Mouse (Mus musculus) Muller cell, postnatal 12 days (primary cell): ENCODE measurements around the gene Endod1.
"Not testable (repeated sequence)": the region's sequence is repeated elsewhere in the genome, so short reads cannot be mapped to it uniquely, and the experiment has no call there.

Experiments
- DNase-seq: peaks from one replicate; pipeline ENCODE4 v3.0.0-alpha.2; 2015; ENCODE audit errors: inconsistent ontology term

The Endod1 gene

GRCm38 (mm10) chr9:14380386-14381285 lies 671 bp downstream of the Endod1 start:
- DNase-seq, result peak; percentile 94

- DNase-seq, result no peak
Measured at GRCm38 (mm10) chr9:14379769-14380385, 1.4 kb downstream of the Endod1 start.

- DNase-seq, result no peak
Measured at GRCm38 (mm10) chr9:14378151-14378550, 3.2 kb downstream of the Endod1 start.

GRCm38 (mm10) chr9:14376149-14376548 lies 5.2 kb downstream of the Endod1 start:
- no peak for DNase-seq

- no peak for DNase-seq
Measured at GRCm38 (mm10) chr9:14372440-14372839, 8.9 kb downstream of the Endod1 start.

GRCm38 (mm10) chr9:14369271-14369670 lies 12.0 kb downstream of the Endod1 start:
- no peak for DNase-seq

GRCm38 (mm10) chr9:14367850-14368249 lies 13.5 kb downstream of the Endod1 start:
- DNase-seq, result no peak

- DNase-seq, result no peak
Measured at GRCm38 (mm10) chr9:14365481-14366125, 15.7 kb downstream of the Endod1 start.

GRCm38 (mm10) chr9:14364719-14365118 lies 16.6 kb downstream of the Endod1 start:
- DNase-seq, result no peak

GRCm38 (mm10) chr9:14363540-14363939 lies 17.8 kb downstream of the Endod1 start:
- no peak for DNase-seq

GRCm38 (mm10) chr9:14362068-14362768 lies 19.1 kb downstream of the Endod1 start:
- no peak for DNase-seq

GRCm38 (mm10) chr9:14357033-14357432 lies 24.3 kb downstream of the Endod1 start:
- no peak for DNase-seq

GRCm38 (mm10) chr9:14354852-14355251 lies 26.5 kb downstream of the Endod1 start:
- DNase-seq, result no peak

- DNase-seq, result no peak
Measured at GRCm38 (mm10) chr9:14352337-14352736, 29.0 kb downstream of the Endod1 start.

- DNase-seq, result no peak
Measured at GRCm38 (mm10) chr9:14350787-14351186, 30.5 kb downstream of the Endod1 start.

- no peak for DNase-seq
Measured at GRCm38 (mm10) chr9:14349380-14349779, 31.9 kb downstream of the Endod1 start.

GRCm38 (mm10) chr9:14348416-14348815 lies 32.9 kb downstream of the Endod1 start:
- peak; percentile 8 for DNase-seq

- not testable (repeated sequence) for DNase-seq
Measured at GRCm38 (mm10) chr9:14345866-14346265, 35.4 kb downstream of the Endod1 start.

GRCm38 (mm10) chr9:14342041-14342668 lies 39.2 kb downstream of the Endod1 start:
- peak; percentile 50 for DNase-seq

- no peak for DNase-seq
Measured at GRCm38 (mm10) chr9:14338701-14339100, 42.6 kb downstream of the Endod1 start.

GRCm38 (mm10) chr9:14336901-14337300 lies 44.4 kb downstream of the Endod1 start:
- no peak for DNase-seq
